Mouse (Mus musculus): Measurements from ENCODE around the gene Vrk3. TPM values are rescaled to one million over a fixed set of nuclear protein-coding genes. Genes with fewer than 3 reads are reported as not detected.

Vrk3 gene
- polyA plus RNA-seq, 2 experiments: 20.4 to 22.2 TPM

DNA sequence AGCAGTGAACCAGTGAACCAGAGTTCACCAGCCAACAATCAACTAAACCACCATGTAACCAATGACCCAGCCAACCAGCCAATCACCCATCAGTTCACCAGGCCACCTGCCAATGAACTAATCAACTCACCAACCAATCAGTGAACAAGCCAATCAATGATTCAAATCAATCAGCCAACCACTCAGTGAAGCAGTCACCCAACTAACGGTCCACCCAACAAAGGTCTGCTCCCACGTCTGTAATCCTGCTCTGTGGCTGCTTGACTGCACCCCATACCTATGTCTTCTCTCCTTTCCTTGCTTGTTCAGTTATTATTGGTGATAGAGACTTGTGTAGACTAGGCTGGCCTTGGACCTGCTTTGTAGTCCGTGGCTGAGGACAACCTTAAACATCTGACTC, 65.8 kb downstream of the Vrk3 start:
- WGBS (ENCODE audit: insufficient replicate concordance): 65% methylated on average over 3 of the region's 3 CpGs
- Histone ChIP-seq H3K9ac (replicated peaks) (no peak overlapping the region), H3K4me2 (ENCODE audit: low read depth) (peak overlapping the region; percentile 4; the same call in 1 of the 2 replicates), H3K9me3 (ENCODE audit: control insufficient read depth, low read length) (no peaks in the 10 kb centered on the region), H3K36me3 (replicated peaks; ENCODE audit: control insufficient read depth, insufficient read depth, low read depth) (peaks cover 4% of the 10 kb centered on the region; the same call in 1 of the 2 replicates), H3K27me3 (ENCODE audit: control insufficient read depth, insufficient read depth, low read length) (no peaks in the 10 kb centered on the region), H3K27ac (no peak overlapping the region), H3K4me1 (replicated peaks; ENCODE audit: control insufficient read depth in 2 of 2, insufficient read depth in 2 of 2, low read length in 1 of 2) (peaks cover 16 to 24% of the 10 kb centered on the region in 2 experiments), H3K4me3 (ENCODE audit: insufficient read depth in 1 of 2, low read depth in 2 of 2, low read length in 2 of 2) (no peak overlapping the region)
- ATAC-seq (ENCODE audit: insufficient read depth) (no peak), DNase-seq (ENCODE audit: low read depth in 3 of 3, low spot score in 3 of 3) (no peak)
- TF ChIP-seq CTCF (IDR thresholded peaks at IDR 0.05; ENCODE audit: low read depth) (no peak), EP300 (IDR thresholded peaks at IDR 0.05; ENCODE audit: low read depth) (no peak)

- DNase-seq (ENCODE audit: low read depth in 3 of 3, low spot score in 3 of 3) (no peak), ATAC-seq (ENCODE audit: insufficient read depth) (no peak)
- H3K9ac ChIP-seq (replicated peaks): no peak overlapping the region
- no peak for TF ChIP-seq CTCF (IDR thresholded peaks at IDR 0.05; ENCODE audit: low read depth)
- no peak for TF ChIP-seq EP300 (IDR thresholded peaks at IDR 0.05; ENCODE audit: low read depth)
- H3K4me2 ChIP-seq (ENCODE audit: low read depth): peak overlapping the region; percentile 84; the same call in 1 of the 2 replicates
- peaks cover 21 to 28% of the 10 kb centered on the region in 2 experiments for H3K4me1 ChIP-seq (replicated peaks; ENCODE audit: control insufficient read depth in 2 of 2, insufficient read depth in 2 of 2, low read length in 1 of 2)
- WGBS (ENCODE audit: insufficient replicate concordance): 79% methylated on average over 4 of the region's 4 CpGs
- H3K4me3 ChIP-seq (ENCODE audit: insufficient read depth in 1 of 2, low read depth in 2 of 2, low read length in 2 of 2): no peak overlapping the region
- H3K9me3 ChIP-seq (ENCODE audit: control insufficient read depth, low read length): no peaks in the 10 kb centered on the region
- H3K27me3 ChIP-seq (ENCODE audit: control insufficient read depth, insufficient read depth, low read length): no peaks in the 10 kb centered on the region
- H3K36me3 ChIP-seq (replicated peaks; ENCODE audit: control insufficient read depth, insufficient read depth, low read depth): peaks cover 4% of the 10 kb centered on the region; the same call in 1 of the 2 replicates
- no peak overlapping the region for H3K27ac ChIP-seq
Measured at GRCm38 (mm10) chr7:44814423-44814822, 66.2 kb downstream of the Vrk3 start.

DNA sequence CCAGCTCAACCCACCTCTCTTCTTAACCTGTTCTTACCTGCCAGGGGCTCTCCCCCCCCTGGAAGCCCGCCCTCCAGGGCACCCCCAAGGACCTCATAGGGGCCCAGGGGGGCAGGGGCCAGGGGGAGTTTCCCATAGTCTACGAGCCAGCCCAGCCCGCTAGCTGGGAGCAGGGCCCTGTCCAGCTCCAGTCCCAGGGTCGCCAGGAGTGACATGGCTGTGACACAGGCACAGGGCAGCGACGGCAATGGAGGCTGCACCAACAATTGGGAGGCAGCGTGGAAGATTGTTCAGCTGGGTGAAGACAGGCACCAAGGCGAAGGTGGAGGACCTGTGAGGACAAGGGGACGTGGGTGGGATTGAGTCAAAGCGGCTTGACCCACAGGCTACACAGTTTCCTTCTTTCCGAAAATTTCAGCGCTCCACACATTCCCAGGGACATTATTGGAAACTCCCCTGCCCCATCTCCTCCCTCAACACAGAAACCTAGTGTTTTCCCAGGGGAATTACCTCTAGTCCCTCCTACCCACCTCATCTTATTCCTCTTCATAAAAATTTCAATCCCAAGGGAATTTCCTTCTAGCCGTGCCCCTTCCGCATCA, 66.8 kb downstream of the Vrk3 start:
- TF ChIP-seq EP300 (IDR thresholded peaks at IDR 0.05; ENCODE audit: low read depth) (no peak), CTCF (IDR thresholded peaks at IDR 0.05; ENCODE audit: low read depth) (no peak)
- Histone ChIP-seq H3K27me3 (ENCODE audit: control insufficient read depth, insufficient read depth, low read length) (no peaks in the 10 kb centered on the region), H3K4me3 (ENCODE audit: insufficient read depth in 1 of 2, low read depth in 2 of 2, low read length in 2 of 2) (peak overlapping the region; percentile 82 to 94), H3K36me3 (replicated peaks; ENCODE audit: control insufficient read depth, insufficient read depth, low read depth) (peaks cover 5% of the 10 kb centered on the region; the same call in 1 of the 2 replicates), H3K9me3 (ENCODE audit: control insufficient read depth, low read length) (no peaks in the 10 kb centered on the region), H3K4me2 (ENCODE audit: low read depth) (peak overlapping the region; percentile 84), H3K9ac (replicated peaks) (peak overlapping the region; percentile 69), H3K4me1 (replicated peaks; ENCODE audit: control insufficient read depth in 2 of 2, insufficient read depth in 2 of 2, low read length in 1 of 2) (peaks cover 25 to 34% of the 10 kb centered on the region in 2 experiments), H3K27ac (peak overlapping the region; percentile 94)
- ATAC-seq (ENCODE audit: insufficient read depth) (no peak), DNase-seq (ENCODE audit: low read depth in 3 of 3, low spot score in 3 of 3) (no peak)
- WGBS (ENCODE audit: insufficient replicate concordance): 44% methylated on average over 14 of the region's 14 CpGs

GRCm38 (mm10) chr7:44815721-44816469, 67.7 kb downstream of the Vrk3 start, which contains the start of the genes Nup62 and Il4i1:
Gene Nup62 (plus strand): TSS chr7:44816088.
Gene Il4i1 (plus strand): TSS chr7:44816387.
- Histone ChIP-seq H3K9me3 (ENCODE audit: control insufficient read depth, low read length) (no peaks in the 10 kb centered on the region), H3K4me3 (ENCODE audit: insufficient read depth in 1 of 2, low read depth in 2 of 2, low read length in 2 of 2) (peak within 1 kb of the TSS; percentile 82 to 94), H3K4me1 (replicated peaks; ENCODE audit: control insufficient read depth in 2 of 2, insufficient read depth in 2 of 2, low read length in 1 of 2) (peaks cover 31 to 43% of the 10 kb centered on the region in 2 experiments), H3K27me3 (ENCODE audit: control insufficient read depth, insufficient read depth, low read length) (no peaks in the 10 kb centered on the region), H3K36me3 (replicated peaks; ENCODE audit: control insufficient read depth, insufficient read depth, low read depth) (peaks cover 8% of the 10 kb centered on the region; the same call in 1 of the 2 replicates), H3K4me2 (ENCODE audit: low read depth) (peak within 1 kb of the TSS; percentile 84), H3K27ac (peak within 1 kb of the TSS; percentile 94), H3K9ac (replicated peaks) (peak within 1 kb of the TSS; percentile 96)
- ATAC-seq (ENCODE audit: insufficient read depth): peak; percentile 87
- DNase-seq (ENCODE audit: low read depth in 3 of 3, low spot score in 3 of 3): peak; percentile 99 to 100 (median 99)
- WGBS (ENCODE audit: insufficient replicate concordance): under 1% methylated on average over 62 of the region's 62 CpGs
- TF ChIP-seq EP300 (IDR thresholded peaks at IDR 0.05; ENCODE audit: low read depth) (no peak), CTCF (IDR thresholded peaks at IDR 0.05; ENCODE audit: low read depth) (0 out of 2 replicates have a peak, but pooled peaks have one; percentile 5)
